Mouse (Mus musculus): ENCODE results near the gene Gm9999. TPM values are rescaled to one million over a fixed set of nuclear protein-coding genes. Genes with fewer than 3 reads are reported as not detected.
"Not testable (repeated sequence)": the region's sequence is repeated elsewhere in the genome, so short reads cannot be mapped to it uniquely, and the experiment has no call there.

Gm9999 gene
- polyA plus RNA-seq, 1 experiment from 2014 or later: not detected

DNA sequence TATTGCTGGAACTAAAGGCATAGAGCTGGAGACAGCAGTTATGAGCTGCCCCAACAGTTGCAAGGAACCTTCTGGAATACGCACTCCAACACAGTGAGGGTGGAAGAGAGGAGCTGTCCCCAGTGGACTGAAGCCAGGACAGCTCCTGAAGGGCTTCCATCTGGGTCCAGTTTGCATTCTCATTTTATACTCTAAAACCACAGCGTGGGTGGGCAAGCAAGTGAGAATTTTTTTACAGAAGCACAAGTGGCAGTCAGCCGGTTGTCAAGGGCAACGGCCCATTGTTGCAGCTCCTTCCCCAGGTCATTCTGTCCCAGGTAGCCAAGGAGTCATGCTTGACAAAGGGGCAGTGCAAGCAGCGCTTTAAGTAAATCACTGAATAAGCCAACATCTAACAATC is 36.3 kb downstream of the Gm9999 start:
- no peaks in the 10 kb centered on the region for H3K36me3 ChIP-seq (ENCODE audit: control insufficient read depth, insufficient read depth, low read length)
- H3K9me3 ChIP-seq (ENCODE audit: control insufficient read depth, low read length): no peaks in the 10 kb centered on the region
- ATAC-seq (ENCODE audit: low read depth): no peak
- 64% methylated on average over 5 of the region's 5 CpGs for WGBS
- H3K4me1 ChIP-seq (ENCODE audit: control insufficient read depth, insufficient read depth, low read length): peaks cover 4% of the 10 kb centered on the region; the same call in 1 of the 2 replicates
- no peak overlapping the region for H3K4me2 ChIP-seq (ENCODE audit: low read depth, low read length)
- no peak overlapping the region for H3K9ac ChIP-seq (replicated peaks; ENCODE audit: low read depth, low read length)
- no peak overlapping the region for H3K4me3 ChIP-seq (ENCODE audit: low read depth, low read length)
- H3K27me3 ChIP-seq (ENCODE audit: control insufficient read depth, insufficient read depth, low read length): no peaks in the 10 kb centered on the region
- no peak overlapping the region for H3K27ac ChIP-seq (ENCODE audit: low read depth, low read length)

- no peak for ATAC-seq (ENCODE audit: low read depth)
- H3K9ac ChIP-seq (replicated peaks; ENCODE audit: low read depth, low read length): no peak overlapping the region
- no peak overlapping the region for H3K27ac ChIP-seq (ENCODE audit: low read depth, low read length)
- no peak overlapping the region for H3K4me2 ChIP-seq (ENCODE audit: low read depth, low read length)
- 10% methylated on average over 8 of the region's 8 CpGs for WGBS
- no peaks in the 10 kb centered on the region for H3K36me3 ChIP-seq (ENCODE audit: control insufficient read depth, insufficient read depth, low read length)
- H3K9me3 ChIP-seq (ENCODE audit: control insufficient read depth, low read length): no peaks in the 10 kb centered on the region
- H3K4me1 ChIP-seq (ENCODE audit: control insufficient read depth, insufficient read depth, low read length): no peaks in the 10 kb centered on the region
- no peak overlapping the region for H3K4me3 ChIP-seq (ENCODE audit: low read depth, low read length)
- H3K27me3 ChIP-seq (ENCODE audit: control insufficient read depth, insufficient read depth, low read length): no peaks in the 10 kb centered on the region
These were observed 37.6 kb downstream of the Gm9999 start for GRCm38 (mm10) chr7:47020956-47021355.

DNA sequence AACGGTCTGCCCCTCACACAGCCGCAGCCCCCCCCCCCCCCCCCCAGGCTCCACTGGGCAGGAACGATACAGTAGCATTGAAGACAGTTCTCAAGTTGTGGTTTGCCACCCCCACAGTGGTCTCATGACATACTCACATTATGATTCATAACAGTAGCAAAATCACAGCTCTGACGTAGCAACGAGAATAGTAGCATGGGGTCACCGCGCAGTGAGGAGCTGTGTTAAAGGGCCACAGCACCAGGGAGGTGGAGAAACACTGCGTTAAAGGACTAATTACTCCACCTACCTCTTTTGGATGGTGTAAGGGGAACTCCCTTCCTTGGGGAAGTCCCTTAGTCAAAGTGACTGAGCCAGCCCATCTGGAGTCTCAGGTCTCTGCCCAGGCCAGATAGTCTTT is 39.1 kb downstream of the Gm9999 start:
- no peak overlapping the region for H3K27ac ChIP-seq (ENCODE audit: low read depth, low read length)
- H3K27me3 ChIP-seq (ENCODE audit: control insufficient read depth, insufficient read depth, low read length): no peaks in the 10 kb centered on the region
- H3K9ac ChIP-seq (replicated peaks; ENCODE audit: low read depth, low read length): no peak overlapping the region
- H3K4me2 ChIP-seq (ENCODE audit: low read depth, low read length): no peak overlapping the region
- no peak for ATAC-seq (ENCODE audit: low read depth)
- 54% methylated on average over 8 of the region's 8 CpGs for WGBS
- no peak overlapping the region for H3K4me3 ChIP-seq (ENCODE audit: low read depth, low read length)
- no peaks in the 10 kb centered on the region for H3K4me1 ChIP-seq (ENCODE audit: control insufficient read depth, insufficient read depth, low read length)
- no peaks in the 10 kb centered on the region for H3K36me3 ChIP-seq (ENCODE audit: control insufficient read depth, insufficient read depth, low read length)
- H3K9me3 ChIP-seq (ENCODE audit: control insufficient read depth, low read length): no peaks in the 10 kb centered on the region

DNA sequence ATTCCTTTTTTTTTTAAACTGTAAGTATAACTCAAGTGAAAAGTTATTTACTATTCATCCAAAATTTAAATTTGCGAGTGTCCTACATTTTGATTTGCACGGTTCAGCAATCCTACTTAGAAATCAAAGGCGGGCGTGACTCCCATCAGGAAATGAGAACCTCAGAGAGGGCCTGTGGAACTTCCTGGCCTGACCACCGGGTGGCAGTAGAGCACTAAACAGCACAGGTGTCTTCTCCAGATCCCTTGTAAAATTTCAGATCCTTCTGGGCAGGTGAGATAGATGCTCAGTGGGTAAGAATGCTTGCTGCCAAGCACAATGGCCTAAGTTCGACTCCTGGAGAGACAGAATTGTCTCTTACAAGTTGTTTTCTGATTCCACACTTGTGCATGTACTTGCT is 40.1 kb downstream of the Gm9999 start:
- H3K4me2 ChIP-seq (ENCODE audit: low read depth, low read length): no peak overlapping the region
- no peaks in the 10 kb centered on the region for H3K36me3 ChIP-seq (ENCODE audit: control insufficient read depth, insufficient read depth, low read length)
- H3K27me3 ChIP-seq (ENCODE audit: control insufficient read depth, insufficient read depth, low read length): no peaks in the 10 kb centered on the region
- H3K27ac ChIP-seq (ENCODE audit: low read depth, low read length): no peak overlapping the region
- no peak overlapping the region for H3K4me3 ChIP-seq (ENCODE audit: low read depth, low read length)
- no peaks in the 10 kb centered on the region for H3K9me3 ChIP-seq (ENCODE audit: control insufficient read depth, low read length)
- WGBS: 18% methylated on average over 6 of the region's 6 CpGs
- ATAC-seq (ENCODE audit: low read depth): no peak
- H3K9ac ChIP-seq (replicated peaks; ENCODE audit: low read depth, low read length): no peak overlapping the region
- no peaks in the 10 kb centered on the region for H3K4me1 ChIP-seq (ENCODE audit: control insufficient read depth, insufficient read depth, low read length)

DNA sequence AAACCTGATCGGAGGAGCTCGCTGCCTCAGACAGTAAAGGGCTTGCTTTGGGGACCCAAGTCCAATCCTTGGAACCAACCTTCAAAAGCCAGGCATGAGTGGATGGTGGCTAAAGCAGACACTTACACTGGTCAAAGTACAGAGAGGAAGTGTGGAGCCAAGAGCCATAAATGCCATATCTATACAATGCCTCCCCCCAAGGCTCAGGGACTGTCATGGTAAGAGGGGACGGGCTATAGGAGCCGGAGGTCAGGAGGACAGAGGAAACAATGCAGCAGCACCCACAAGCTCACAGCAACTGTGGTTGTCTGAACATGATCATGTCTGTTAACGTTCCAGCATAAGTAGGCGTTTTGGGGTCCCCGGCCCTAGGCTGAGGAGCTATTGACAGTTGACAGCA is 41.1 kb downstream of the Gm9999 start:
- 86% methylated on average over 7 of the region's 7 CpGs for WGBS

GRCm38 (mm10) chr7:47025429-47025828 is 42.0 kb downstream of the Gm9999 start:
- Histone ChIP-seq H3K4me2 (ENCODE audit: low read depth, low read length) (no peak overlapping the region), H3K9me3 (ENCODE audit: control insufficient read depth, low read length) (no peaks in the 10 kb centered on the region), H3K4me1 (ENCODE audit: control insufficient read depth, insufficient read depth, low read length) (no peaks in the 10 kb centered on the region), H3K27ac (ENCODE audit: low read depth, low read length) (no peak overlapping the region), H3K9ac (replicated peaks; ENCODE audit: low read depth, low read length) (no peak overlapping the region), H3K36me3 (ENCODE audit: control insufficient read depth, insufficient read depth, low read length) (no peaks in the 10 kb centered on the region), H3K4me3 (ENCODE audit: low read depth, low read length) (no peak overlapping the region), H3K27me3 (ENCODE audit: control insufficient read depth, insufficient read depth, low read length) (no peaks in the 10 kb centered on the region)
- no peak for ATAC-seq (ENCODE audit: low read depth)
- 73% methylated on average over 9 of the region's 9 CpGs for WGBS

More for the DNA sequence above, 41.1 kb downstream of the Gm9999 start:
- Histone ChIP-seq H3K4me2 (ENCODE audit: low read depth, low read length) (no peak overlapping the region), H3K9ac (replicated peaks; ENCODE audit: low read depth, low read length) (no peak overlapping the region), H3K36me3 (ENCODE audit: control insufficient read depth, insufficient read depth, low read length) (no peaks in the 10 kb centered on the region), H3K9me3 (ENCODE audit: control insufficient read depth, low read length) (no peaks in the 10 kb centered on the region), H3K27me3 (ENCODE audit: control insufficient read depth, insufficient read depth, low read length) (no peaks in the 10 kb centered on the region), H3K4me3 (ENCODE audit: low read depth, low read length) (no peak overlapping the region), H3K27ac (ENCODE audit: low read depth, low read length) (no peak overlapping the region), H3K4me1 (ENCODE audit: control insufficient read depth, insufficient read depth, low read length) (no peaks in the 10 kb centered on the region)
- no peak for ATAC-seq (ENCODE audit: low read depth)

DNA sequence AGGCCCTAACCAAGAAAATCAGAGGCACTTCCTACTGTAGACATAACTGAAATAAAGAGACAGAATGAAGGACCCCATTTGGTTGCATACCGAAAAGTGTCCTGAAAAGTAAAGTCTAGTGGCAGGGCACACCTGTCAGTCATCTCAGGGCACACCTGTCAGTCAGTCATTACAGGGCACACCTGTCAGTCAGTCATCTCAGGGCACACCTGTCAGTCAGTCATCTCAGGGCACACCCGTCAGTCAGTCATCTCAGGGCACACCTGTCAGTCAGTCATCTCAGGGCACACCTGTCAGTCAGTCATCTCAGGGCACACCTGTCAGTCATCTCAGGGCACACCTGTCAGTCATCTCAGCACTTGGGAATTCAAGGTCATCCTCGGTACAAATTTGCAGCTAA is 43.5 kb downstream of the Gm9999 start:
- not testable (repeated sequence) for H3K27me3 ChIP-seq (ENCODE audit: control insufficient read depth, insufficient read depth, low read length); H3K4me2 ChIP-seq (ENCODE audit: low read depth, low read length); H3K4me1 ChIP-seq (ENCODE audit: control insufficient read depth, insufficient read depth, low read length); ATAC-seq (ENCODE audit: low read depth); H3K36me3 ChIP-seq (ENCODE audit: control insufficient read depth, insufficient read depth, low read length); H3K9ac ChIP-seq (replicated peaks; ENCODE audit: low read depth, low read length); H3K27ac ChIP-seq (ENCODE audit: low read depth, low read length); H3K4me3 ChIP-seq (ENCODE audit: low read depth, low read length); H3K9me3 ChIP-seq (ENCODE audit: control insufficient read depth, low read length)
- 93% methylated on average over 3 of the region's 3 CpGs for WGBS

DNA sequence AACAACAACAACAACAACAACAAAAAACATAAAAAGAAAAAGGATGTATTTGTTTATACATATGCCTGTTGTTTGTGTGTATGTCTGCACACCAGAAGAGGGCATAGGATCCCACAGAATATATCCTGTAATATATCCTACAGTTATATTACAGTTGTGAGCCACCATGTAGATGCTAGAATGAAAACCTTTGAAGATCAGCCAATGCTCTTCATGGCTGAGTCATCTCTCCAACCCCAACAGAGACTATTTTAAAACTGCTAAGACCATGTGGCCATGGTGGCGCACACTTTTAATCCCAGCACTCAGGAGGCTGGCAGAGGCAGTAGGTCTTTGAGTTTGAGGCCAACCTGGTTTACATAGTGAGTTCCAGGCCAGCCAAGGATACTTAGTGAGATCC is 44.1 kb downstream of the Gm9999 start:
- 91% methylated on average over 1 of the region's 1 CpGs for WGBS
- Histone ChIP-seq H3K4me3 (ENCODE audit: low read depth, low read length) (no peak overlapping the region), H3K36me3 (ENCODE audit: control insufficient read depth, insufficient read depth, low read length) (no peaks in the 10 kb centered on the region), H3K27ac (ENCODE audit: low read depth, low read length) (no peak overlapping the region), H3K27me3 (ENCODE audit: control insufficient read depth, insufficient read depth, low read length) (no peaks in the 10 kb centered on the region), H3K9me3 (ENCODE audit: control insufficient read depth, low read length) (no peaks in the 10 kb centered on the region), H3K4me2 (ENCODE audit: low read depth, low read length) (no peak overlapping the region), H3K9ac (replicated peaks; ENCODE audit: low read depth, low read length) (no peak overlapping the region), H3K4me1 (ENCODE audit: control insufficient read depth, insufficient read depth, low read length) (no peaks in the 10 kb centered on the region)
- ATAC-seq (ENCODE audit: low read depth): no peak

DNA sequence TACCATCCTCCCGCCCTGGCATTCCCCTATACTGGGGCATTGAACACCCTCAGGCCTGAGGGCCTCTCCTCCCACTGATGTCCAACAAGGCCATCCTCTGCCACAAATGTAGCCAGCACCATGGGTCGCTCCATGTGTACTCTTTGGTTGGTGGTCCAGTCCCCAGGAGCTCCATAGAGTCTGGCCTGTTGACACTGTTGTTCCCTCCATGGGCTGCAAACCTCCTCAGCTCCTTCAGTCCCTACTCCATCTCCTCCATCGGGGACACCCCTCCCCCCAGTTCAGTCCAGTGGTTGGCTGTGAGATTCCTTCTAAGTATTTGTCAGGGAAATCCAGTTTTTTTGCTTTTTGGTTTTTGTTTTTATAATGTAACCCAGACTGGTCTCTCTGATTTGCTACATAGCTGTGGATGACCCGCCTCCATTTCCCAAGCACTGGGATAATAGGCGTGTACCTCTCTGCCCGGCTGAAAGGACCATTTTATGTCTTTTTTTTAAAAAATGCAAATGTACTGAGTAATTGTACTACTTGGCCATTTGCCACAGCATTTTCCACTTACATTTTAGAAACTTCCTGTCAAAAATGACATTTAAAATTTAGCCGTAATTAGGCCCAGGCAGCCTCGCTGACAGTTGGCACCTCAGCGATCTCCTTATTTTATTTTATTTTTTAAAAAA is 47.3 kb downstream of the Gm9999 start:
- ATAC-seq (ENCODE audit: low read depth): no peak
- no peaks in the 10 kb centered on the region for H3K4me1 ChIP-seq (ENCODE audit: control insufficient read depth, insufficient read depth, low read length)
- H3K27ac ChIP-seq (ENCODE audit: low read depth, low read length): no peak overlapping the region
- H3K4me3 ChIP-seq (ENCODE audit: low read depth, low read length): no peak overlapping the region
- no peaks in the 10 kb centered on the region for H3K36me3 ChIP-seq (ENCODE audit: control insufficient read depth, insufficient read depth, low read length)
- H3K4me2 ChIP-seq (ENCODE audit: low read depth, low read length): no peak overlapping the region
- WGBS: 79% methylated on average over 9 of the region's 9 CpGs
- H3K27me3 ChIP-seq (ENCODE audit: control insufficient read depth, insufficient read depth, low read length): no peaks in the 10 kb centered on the region
- H3K9ac ChIP-seq (replicated peaks; ENCODE audit: low read depth, low read length): no peak overlapping the region
- no peaks in the 10 kb centered on the region for H3K9me3 ChIP-seq (ENCODE audit: control insufficient read depth, low read length)

Data from neural tube, embryonic 14.5 days (tissue).